Mouse (Mus musculus): ENCODE results near the gene Zfp319.

DNA sequence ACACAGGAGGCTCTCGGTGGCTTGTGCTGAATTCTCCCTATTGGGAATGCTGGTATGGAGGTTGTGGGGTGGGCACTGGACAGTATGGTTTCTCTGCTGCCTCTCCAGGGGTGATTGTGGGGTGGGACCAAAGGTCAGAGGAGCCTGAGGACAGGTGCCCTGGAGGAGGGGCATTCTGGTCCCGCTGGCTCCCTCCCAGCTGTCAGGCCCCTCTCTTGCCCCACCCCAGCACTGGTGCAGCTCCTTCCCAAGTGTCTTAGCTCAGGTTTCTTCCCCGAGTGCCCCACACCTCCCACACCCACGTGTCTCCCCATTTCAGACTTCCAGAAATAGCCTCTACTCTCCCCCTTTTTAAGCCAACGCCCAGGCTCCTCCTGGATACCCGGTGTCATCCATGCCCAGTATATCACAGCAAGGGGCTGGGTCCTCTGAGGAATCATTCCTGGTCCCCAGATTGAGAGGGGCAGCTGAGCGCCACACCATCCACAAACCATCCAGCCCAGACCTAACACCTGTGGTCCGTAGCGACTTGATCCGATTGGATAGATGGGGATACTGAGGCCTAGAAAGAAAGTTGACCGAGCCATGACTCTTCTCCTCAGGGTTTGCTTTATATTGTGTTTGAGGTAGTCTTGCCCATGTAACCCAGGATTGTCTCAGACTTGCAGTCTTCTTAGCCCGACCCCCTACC, 44.7 kb upstream of the Zfp319 start:
- TF ChIP-seq CTCF (conservative IDR thresholded peaks at IDR 0.05 in 1 of 2, IDR thresholded peaks at IDR 0.05 in 1 of 2; ENCODE audit: low read depth in 2 of 2, low read length in 2 of 2) (no peak), CHD2 (IDR thresholded peaks at IDR 0.05; ENCODE audit: low read length) (no peak), JUND (conservative IDR thresholded peaks at IDR 0.05; ENCODE audit: low read depth, low read length) (no peak), PAX5 (IDR thresholded peaks at IDR 0.05; ENCODE audit: low read length) (no peak), POLR2A (IDR thresholded peaks at IDR 0.05; ENCODE audit: low read depth, low read length) (no peak), MEF2A (IDR thresholded peaks at IDR 0.05; ENCODE audit: borderline replicate concordance, low read depth, low read length) (no peak), MAFK (IDR thresholded peaks at IDR 0.05; ENCODE audit: insufficient replicate concordance, low read length) (no peak), POLR2AphosphoS2 (IDR thresholded peaks at IDR 0.05; ENCODE audit: low read depth, low read length) (no peak), EP300 (IDR thresholded peaks at IDR 0.05; ENCODE audit: low read length) (no peak), MXI1 (IDR thresholded peaks at IDR 0.05; ENCODE audit: low read depth, low read length) (no peak)
